Mouse (Mus musculus) telencephalon, adult 2 months (tissue): ENCODE data around the gene Lancl1.

Source experiments
- DNase-seq: peaks from one replicate; pipeline ENCODE4 v3.0.0-alpha.2; 2011; ENCODE audit warnings: low read depth, low spot score

The Lancl1 gene

GRCm38 (mm10) chr1:67017101-67017870, 21.4 kb downstream of the Lancl1 start:
- no peak for DNase-seq

- DNase-seq: no peak
Observed at GRCm38 (mm10) chr1:67014205-67014604, 24.5 kb downstream of the Lancl1 start.

GRCm38 (mm10) chr1:67010520-67010919, 28.2 kb downstream of the Lancl1 start:
- no peak for DNase-seq

- no peak for DNase-seq
Observed at GRCm38 (mm10) chr1:67003699-67004098, 35.0 kb downstream of the Lancl1 start.

GRCm38 (mm10) chr1:67002226-67002625, 36.4 kb downstream of the Lancl1 start:
- DNase-seq: no peak

- no peak for DNase-seq
Observed at GRCm38 (mm10) chr1:67001367-67001766, 37.3 kb downstream of the Lancl1 start.

- DNase-seq: no peak
Observed at GRCm38 (mm10) chr1:67000484-67000883, 38.2 kb downstream of the Lancl1 start.

GRCm38 (mm10) chr1:66998601-66999000, 40.1 kb downstream of the Lancl1 start:
- no peak for DNase-seq

GRCm38 (mm10) chr1:66998188-66998587, 40.5 kb downstream of the Lancl1 start:
- no peak for DNase-seq

GRCm38 (mm10) chr1:66996819-66997218, 41.9 kb downstream of the Lancl1 start:
- no peak for DNase-seq

- peak; percentile 29 for DNase-seq
Observed at GRCm38 (mm10) chr1:66992764-66993163, 45.9 kb downstream of the Lancl1 start.

GRCm38 (mm10) chr1:66987558-66988190, 51.0 kb downstream of the Lancl1 start:
- DNase-seq: no peak

- DNase-seq: no peak
Observed at GRCm38 (mm10) chr1:66985906-66986305, 52.8 kb downstream of the Lancl1 start.

GRCm38 (mm10) chr1:66985129-66985698, 53.5 kb downstream of the Lancl1 start:
- DNase-seq: no peak

- no peak for DNase-seq
Observed at GRCm38 (mm10) chr1:66980129-66980528, 58.5 kb downstream of the Lancl1 start.

GRCm38 (mm10) chr1:66975456-66975855, 63.2 kb downstream of the Lancl1 start:
- DNase-seq: no peak

GRCm38 (mm10) chr1:66964857-66965256, 73.8 kb downstream of the Lancl1 start:
- DNase-seq: peak; percentile 11

GRCm38 (mm10) chr1:66960536-66961243, 78.0 kb downstream of the Lancl1 start:
- DNase-seq: no peak

GRCm38 (mm10) chr1:66957361-66957760, 81.3 kb downstream of the Lancl1 start:
- DNase-seq: no peak

GRCm38 (mm10) chr1:66951086-66951485, 87.6 kb downstream of the Lancl1 start:
- DNase-seq: no peak
